Mouse (Mus musculus) thymus, postnatal 0 days (tissue): ENCODE measurements around the gene Bin2. TPM values are rescaled to one million over a fixed set of nuclear protein-coding genes. Genes with fewer than 3 reads are reported as not detected.

Experiments
- DNase-seq: peaks from one replicate; pipeline ENCODE4 v3.0.0-alpha.2; 2015; ENCODE audit warnings: low spot score
- polyA plus RNA-seq: library from polyadenylated mRNA; unstranded; fragments of >200 nt; fragmentation: Nextera tagmentation; extraction: Ambion mirVana; gene quantifications from 2 replicates; pipeline ENCODE4 v1.2.1, GENCODE M21; 2015

Gene Bin2
- polyA plus RNA-seq, 1 experiment from 2014 or later: 45.9 TPM

DNA sequence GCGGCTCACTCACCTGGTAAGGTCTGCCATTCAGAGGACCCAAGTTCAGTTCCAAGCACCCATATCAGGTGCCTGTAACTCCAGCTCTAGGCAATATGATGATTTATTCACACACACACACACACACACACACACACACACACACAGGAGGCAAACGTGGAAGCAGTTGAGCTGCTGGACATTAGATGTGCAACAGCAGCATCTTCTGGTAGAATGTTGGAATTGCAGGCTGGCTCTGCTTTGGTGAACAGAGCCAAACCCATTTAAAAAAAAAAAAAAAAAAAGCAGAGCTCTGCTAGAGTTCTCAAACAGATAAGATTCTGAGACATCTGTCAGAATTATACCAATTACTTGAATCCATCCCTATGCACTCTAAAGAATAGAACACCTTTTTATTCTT is 13.7 kb upstream of the Bin2 start:
- DNase-seq: peak; percentile 90

DNA sequence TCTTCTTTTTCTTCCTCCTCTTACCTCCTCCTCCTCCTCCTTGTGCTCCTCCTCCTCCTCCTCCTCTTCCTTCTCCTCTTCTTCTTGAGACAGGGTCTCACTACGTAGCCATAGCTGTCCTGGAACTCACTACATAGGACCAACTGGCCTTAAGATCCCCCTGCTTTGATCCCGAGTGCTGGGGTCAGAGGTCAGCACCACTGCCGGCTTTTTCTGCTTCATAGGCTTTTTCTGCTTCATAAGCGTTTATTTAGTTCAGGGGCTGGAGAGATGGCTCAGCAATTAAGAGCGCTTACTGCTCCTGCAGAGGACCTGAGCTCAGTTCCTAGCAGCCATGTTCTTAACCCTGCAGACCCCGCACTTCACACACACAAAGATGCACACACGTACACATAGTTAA is 12.4 kb upstream of the Bin2 start:
- DNase-seq: no peak

DNA sequence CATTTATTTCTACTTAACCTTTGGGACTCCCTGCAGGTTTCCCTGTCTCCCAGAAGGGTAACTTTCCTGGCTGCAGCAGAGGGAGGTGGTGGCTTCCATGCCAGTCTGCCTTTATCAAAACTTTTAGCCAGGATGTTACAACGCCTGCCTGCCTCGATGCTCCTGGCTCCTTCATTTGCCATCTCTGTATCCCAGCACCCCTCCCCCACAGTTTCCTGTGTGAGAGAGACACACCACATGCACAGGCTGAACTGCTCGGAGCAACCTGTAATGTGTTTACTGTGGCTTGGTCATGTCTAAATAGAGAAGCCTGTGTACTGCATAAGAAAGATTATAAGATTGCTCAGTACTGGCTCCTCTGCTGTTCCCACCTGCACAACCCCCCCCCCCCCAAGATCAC is 11.0 kb upstream of the Bin2 start:
- DNase-seq: peak; percentile 56

DNA sequence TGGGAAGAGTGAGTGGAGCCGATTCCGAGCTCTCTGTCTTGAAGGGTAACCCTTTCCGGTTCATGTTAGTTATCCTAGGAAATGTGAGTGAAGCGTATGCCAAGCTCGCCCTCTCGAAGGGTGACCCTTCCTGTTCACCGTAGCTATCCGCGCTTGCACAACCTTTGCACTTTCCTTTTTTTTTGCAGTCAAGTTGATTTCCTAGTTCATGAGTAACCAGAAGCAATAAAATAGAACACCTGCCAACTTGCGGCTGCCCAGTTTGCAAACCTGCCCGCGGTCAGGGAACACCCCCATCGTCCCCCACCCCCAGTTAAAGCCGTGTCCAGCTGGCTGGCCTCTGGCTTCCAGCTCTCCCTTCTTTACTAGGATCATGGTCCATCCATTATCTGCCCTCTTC is 9.7 kb upstream of the Bin2 start:
- no peak for DNase-seq

DNA sequence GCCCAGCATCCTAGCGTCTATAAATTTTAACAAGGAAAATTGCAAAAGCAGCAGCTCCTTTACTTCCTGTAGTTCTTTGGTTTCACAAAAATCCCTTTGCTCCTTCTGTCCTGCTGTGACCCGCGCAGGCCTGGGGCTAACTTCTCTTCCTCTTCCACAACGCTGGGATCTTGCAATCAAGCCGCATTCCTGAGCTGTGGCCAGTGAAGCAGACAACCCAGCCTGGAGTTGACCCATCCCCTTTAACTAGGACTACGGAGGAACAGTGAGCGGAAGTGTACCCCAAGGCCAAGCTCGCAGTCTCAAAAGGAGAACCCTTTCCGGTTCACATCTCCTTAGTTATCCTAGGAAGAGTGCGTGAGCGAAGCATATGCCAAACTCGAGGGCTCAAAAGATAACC is 9.2 kb upstream of the Bin2 start:
- DNase-seq: no peak

DNA sequence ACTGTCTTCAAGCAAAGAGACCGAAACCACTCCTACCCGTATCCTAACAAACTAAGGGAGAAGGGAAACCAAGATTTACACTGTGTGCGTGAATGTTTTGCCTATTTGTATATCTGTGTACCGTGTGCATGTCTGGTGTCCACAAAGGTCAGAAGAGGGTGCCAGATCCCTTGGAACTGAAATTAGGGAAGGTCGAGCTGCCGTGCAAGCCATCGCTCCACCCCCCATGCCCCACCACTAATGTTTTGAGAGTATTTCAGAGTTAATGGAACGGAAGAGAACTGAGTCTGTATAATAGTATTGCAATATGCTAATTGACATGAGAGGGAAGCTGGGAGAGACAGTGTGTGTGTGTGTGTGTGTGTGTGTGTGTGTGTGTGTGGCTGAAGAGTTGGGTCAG is 8.3 kb upstream of the Bin2 start:
- DNase-seq: no peak

DNA sequence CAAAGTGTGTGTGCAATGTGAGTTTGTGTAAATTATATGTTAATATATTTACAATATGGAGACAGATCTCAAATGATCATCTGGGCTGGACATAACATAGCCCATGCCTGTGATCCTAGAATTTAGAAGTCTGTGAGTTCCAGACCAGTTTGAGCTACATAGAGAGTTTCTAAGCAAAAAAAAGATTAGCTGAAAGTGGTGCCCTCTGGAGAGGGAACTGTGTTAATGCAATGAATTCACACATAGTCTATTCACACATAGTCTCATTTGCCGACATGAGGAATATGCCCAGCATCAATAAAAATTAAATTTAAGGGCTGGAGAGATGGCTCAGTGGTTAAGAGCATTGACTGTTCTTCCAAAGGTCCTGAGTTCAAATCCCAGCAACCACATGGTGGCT is 7.2 kb upstream of the Bin2 start:
- peak; percentile 25 for DNase-seq

DNA sequence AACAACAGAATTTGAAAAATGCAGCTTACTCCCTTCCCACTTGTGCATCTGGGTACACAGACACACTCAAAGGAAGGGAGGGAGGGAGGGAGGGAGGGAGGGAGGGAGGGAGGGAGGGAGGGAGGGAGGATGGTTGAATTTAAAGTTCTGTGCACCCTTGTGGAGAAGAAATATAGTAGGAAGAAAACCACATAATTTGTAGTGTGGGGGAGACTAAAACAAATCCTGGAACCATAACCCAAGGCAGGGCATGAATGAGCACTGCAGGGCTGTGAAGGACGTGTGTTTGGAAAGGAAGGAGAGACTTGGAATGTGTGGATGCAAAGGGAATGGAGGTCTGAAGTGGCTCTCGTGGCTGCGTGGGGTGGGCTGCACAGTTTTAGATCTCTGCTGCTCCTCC is 6.1 kb upstream of the Bin2 start:
- DNase-seq: no peak

DNA sequence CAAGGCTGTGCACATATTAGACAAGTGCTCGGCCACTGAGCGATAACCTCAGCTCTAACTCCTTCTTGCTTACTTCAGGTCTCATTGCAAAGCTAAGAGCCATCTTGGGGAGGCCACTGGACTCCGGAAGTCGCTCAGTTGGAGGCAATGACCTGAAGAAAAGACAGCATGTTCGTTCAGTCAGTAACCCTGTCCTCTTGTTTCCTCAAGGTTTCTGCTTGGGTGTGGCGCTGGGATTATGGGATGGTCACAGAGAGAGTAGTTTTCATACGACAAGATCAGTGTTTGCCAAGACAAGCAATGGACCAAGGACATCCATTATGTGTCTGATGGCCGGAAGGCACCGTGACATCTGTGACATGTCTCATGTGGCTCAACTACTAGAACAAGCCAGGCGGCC is 5.2 kb upstream of the Bin2 start:
- no peak for DNase-seq

DNA sequence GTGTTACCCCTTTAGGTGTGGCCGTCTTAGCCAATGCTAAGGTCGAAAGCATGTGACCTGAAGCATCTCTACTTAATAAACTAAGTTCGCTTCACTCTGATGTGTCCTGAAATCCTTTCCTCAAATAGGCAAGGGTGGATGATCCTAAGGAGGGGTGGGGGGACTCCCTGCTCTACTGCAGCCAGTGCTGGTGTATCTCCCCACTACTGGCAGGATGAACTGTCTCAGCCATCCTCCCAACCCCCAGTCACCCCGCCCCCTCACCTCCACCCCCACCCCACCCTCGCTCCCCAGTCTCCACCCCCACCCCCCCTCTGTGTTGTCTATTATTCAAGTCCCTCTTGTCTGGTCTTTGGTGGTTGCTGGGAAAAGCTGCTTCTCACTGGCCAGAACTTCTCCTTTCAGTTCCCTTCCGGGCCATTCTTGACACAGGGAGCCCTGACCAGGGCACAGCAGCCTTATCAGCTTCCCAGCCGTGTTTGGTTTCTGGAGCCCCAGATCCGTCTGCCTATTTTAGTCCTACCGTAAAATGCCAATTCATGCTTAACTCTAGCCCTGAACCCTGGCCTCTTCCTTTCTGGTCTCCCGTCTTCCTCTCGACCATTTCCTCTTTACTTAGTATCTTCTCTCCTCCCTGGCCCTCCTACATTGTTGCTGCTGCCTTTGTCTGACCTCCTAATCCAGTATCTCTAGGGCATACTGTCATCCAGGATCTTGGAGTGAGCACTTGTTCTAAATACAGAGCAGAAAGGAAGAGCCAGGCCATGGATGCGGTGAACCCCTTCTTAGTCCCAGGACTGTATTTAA is 4.4 kb upstream of the Bin2 start:
- DNase-seq: no peak

DNA sequence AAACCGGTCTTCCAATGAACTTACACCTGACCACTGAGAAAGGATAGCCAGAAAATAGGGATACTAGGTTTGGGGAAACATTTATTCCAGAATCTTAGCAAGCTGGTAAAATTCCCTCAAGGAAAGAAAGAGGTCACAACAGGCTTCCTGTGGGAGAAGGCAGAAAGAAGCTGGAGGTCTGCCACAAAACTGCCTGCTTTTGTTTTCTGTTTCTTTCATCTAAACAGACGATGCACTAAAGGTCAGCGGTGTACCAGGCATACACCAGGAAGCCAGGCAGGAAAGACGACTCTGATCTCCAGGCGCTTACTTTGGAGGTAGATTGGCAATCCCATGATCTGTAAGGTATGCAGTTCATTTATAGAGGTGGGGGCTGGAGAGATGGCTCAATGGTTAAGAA is 1.5 kb upstream of the Bin2 start:
- DNase-seq: no peak

DNA sequence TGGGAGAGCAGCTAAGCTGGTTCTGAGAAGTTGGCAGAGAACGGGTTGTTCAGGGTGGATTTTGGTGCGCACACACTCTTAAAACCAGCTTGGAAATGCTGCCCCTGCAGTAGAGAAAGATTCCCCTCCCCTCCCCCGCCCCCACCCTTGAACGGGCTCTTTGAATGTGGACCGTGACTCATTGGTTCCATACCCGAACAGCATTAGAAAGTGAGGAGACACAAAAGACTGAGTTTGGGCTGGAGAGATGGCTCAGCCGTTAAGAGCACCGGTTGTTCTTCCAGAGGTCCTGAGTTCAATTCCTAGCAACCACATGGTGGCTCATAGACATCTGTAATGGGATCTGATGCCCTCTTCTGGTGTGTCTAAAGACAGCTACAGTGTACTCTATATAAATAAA is 651 bp upstream of the Bin2 start:
- no peak for DNase-seq

DNA sequence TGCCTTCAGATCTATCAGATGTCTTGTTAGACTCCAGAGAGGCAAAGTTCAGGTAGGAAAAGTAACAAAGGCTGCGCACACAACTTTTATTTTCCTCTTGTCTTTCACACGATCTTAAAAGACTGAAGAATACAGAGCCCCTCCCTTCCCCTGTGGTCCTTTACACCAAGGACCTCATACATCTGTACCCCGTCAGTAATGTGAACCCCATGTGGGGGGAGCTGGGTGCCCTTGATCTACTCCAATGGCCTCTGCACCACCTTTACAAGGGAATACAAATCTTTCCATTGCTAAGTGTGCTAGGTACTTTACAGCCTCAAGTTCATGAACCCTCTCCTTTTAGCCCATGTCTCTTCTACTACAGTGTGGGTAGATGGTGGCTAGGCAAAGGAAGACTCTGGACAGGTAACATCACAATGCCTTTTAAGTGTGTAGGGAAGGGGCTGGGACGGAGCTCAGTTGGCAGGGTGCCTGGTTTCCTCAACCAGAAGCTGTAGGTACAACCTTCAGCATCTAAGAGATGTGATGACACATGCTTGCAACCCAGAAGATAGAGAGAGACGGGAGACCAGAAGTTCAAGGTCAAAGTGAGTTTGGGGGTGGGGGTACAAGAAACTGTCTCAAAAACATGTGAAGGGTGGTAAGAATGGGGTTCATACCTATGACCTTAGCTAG is 1.3 kb downstream of the Bin2 start:
- peak; percentile 47 for DNase-seq

DNA sequence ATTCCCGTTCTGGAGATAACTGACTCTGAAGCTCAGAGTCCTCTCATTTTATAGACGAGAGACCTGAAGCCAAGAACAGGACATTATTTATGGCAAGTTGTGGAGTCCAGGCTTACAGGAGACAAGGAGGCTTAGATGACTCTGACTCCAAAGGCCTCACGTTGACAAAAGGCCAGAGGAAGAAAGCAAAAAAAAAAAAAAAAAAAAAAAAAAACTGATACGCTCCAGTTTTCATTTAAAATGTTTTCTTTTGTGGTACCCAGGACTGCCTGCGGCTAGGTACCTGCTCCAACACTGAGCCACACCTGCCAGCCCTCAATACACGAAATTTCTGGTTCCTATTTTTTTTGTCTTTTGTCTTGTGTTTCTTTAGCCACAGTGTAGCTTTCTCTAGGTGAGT is 1.9 kb downstream of the Bin2 start:
- DNase-seq: no peak

DNA sequence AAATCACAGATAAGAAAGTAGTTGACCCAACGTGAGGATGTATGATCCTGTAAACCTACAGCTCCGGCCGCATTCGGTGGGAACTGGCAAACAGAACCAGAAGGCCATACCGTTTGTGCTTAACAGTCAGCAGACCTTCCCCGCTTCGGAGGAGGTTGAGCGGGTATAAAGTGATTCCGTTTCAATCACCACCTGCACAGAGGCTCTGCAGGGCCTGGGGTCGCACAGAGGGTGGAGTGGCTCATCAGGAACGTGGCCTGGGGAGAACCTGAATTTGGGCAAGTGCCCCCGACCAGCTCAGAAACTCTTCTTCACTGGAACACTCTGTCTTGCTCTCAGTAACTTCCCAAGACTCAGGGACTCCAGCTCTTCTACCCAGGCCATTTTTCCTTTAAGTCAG is 2.5 kb downstream of the Bin2 start:
- DNase-seq: no peak

DNA sequence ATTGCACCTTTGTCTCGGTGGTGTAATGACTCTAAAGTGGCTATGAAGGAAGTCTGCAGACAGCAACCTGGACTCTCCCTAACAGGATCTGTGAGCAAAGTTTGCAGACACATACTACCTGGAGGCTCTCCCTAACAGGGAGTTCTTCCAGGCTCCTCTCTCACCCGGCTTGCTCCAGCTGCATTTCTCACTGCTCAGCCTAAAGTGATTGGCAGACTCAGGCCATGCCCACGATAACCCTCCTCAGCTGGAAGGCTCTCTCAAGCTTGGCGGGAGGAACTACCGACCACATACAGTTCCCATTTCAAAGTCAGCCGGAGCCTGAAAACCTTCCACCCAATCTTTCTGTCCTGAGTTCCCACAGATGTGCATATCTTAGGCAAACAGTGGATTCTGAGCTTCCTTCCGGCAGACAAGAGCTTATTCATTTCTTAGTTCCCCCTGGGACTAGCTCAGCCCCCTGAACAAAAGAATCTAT is 3.1 kb downstream of the Bin2 start:
- DNase-seq: no peak

DNA sequence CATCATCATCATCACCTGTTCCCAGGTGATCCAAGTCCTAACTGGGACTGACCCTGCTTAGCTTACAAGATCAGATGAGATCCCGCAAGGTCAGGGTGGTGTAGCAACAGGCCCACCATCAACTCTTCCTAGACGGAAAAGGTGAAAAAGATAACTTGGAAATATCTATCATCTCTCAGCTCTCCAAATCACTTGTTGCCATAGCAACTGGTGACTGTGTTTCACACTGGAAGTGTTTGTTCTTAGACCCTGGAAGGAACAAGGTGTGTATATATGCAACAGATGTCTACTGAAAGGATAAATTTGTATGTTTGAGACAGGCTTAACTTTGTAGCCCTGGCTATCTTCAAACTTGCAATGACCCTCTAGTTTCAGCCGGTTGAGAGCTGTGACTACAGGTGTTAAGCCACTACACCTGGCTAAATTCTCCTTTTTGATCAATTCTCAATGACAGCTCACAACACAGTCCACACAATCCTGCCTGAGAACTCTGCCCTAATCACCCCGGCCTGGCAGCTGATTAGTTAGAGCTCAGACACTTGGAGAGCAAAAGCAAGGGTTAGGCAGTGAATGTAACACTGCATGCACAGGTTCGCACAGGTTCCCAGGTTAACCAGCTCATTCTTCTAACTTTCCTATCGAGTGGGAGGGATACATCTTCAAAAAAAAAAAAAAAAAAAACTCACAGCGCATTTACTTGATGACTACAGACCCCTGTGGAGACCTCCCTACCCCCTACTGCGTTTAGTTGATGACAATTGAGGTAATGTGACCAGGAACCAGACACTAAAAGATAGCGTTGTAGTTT is 3.7 kb downstream of the Bin2 start:
- DNase-seq: no peak

DNA sequence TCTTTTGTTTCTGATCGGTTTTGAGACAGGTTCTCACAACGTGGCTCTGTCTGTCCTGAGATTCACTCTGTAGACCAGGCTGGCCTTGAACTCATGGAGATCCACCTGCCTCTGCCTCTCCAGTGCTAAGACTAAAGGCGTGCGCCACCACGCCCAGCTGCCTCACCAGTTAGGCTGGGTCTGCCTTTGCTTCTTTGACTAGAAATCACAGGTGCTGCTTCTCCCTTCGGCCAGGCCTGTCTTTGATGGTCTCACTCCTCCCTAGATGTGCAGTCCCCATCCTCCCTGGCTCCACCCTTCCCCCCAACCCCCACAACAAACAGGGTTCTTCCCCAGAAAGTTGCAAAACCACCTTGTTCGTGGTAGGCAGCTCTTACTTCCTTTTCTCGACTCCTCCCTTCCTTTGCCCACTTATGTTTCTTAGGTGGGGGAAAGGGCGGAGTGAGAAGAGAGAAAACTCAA is 4.5 kb downstream of the Bin2 start:
- peak; percentile 67 for DNase-seq

DNA sequence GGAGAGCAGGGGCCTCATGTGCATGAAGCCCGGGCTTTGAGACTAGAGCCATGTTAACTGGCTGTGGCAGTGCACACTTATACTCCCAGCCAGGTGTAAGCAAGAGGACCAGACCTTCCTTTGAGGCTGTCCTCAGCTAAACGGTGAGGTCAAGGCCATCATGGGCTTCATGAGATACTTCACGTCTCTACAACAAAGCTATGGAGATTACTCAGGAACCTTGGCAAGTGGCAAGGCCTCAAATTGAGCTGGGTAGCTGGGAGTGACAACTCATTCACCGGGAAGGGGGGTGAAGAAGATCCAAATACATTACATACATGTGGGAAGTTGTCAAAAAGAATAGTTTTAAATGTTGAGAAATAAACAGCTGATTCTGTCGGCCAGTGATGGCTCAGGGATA is 8.5 kb downstream of the Bin2 start:
- no peak for DNase-seq

DNA sequence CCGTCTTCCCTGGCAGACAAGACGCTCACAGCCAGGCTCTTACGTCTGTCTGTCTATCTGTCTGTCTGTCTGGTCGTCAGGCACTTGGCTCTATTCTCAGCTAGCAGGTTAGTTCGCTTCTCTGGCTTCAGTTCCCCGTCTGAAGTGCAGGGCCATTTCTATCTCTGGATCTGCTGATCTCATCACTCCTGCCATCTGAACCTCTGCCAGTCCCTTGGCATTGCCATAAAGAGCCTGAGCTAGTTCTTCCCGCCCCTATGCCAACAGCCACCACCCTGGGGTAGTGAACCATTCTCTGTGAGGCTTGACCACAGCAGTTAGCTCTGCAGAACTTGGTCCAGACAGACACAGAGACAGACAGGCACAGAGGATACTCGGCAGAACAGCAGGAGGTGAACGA is 9.0 kb downstream of the Bin2 start:
- DNase-seq: no peak

DNA sequence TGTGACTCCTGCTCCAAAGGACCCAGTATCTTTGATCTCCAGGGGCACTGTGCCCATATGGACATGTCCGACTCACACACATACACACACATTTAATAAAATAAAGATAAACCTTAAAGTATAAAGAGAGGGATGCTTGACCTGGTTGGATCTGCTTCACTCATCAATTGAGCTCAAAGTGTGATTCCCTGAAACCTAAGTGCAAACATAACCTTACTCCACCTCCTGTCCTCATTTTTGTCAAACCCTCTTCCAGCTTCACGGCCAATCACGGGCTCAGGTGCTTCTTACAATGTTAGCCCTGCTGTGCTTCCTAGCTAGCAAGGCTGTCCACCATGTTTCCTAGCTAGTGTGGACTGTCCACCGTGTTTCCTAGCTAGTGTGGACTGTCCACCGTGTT is 14.2 kb downstream of the Bin2 start:
- no peak for DNase-seq

DNA sequence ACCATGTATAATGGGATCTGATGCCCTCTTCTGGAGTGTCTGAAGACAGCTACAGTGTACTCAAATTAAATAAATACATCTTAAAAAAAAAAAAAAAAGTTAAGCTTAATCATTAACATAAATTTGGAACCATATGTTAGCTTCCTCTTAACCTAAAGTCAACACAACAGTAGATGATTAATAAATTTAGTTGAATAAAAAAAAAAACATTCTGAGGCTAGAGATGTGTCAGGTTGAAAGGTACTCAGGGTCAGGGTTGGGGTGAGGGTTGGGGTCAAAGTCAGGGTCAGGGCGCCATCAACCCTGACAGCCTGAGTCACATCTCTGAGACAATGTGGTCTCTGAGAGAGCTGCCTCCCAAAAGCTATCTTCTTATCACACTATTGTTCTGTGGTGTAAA is 15.1 kb downstream of the Bin2 start:
- DNase-seq: no peak
